Mouse (Mus musculus) CH12.LX (cell line): ENCODE results near the gene Birc6.

Experiments
- BHLHE40 ChIP-seq: IDR thresholded peaks from 2 replicates; pipeline ENCODE4 v1.6.1; 2011; ENCODE audit warnings: mild to moderate bottlenecking, low read depth, low read length, improper control_type of control experiment
- EP300 ChIP-seq: IDR thresholded peaks from 2 replicates; pipeline ENCODE4 v1.6.1; 2011; ENCODE audit warnings: low read length, improper control_type of control experiment
- KAT2A ChIP-seq: IDR thresholded peaks from 2 replicates; pipeline ENCODE4 v1.6.1; 2012; ENCODE audit warnings: low read length, improper control_type of control experiment, inconsistent platforms; ENCODE audit not compliant: insufficient replicate concordance
- MAZ ChIP-seq: IDR thresholded peaks from 2 replicates; pipeline ENCODE4 v1.6.1; 2012; ENCODE audit warnings: low read depth, mild to moderate bottlenecking, inconsistent platforms, low read length, improper control_type of control experiment, moderate library complexity
- MEF2A ChIP-seq: IDR thresholded peaks from 2 replicates; pipeline ENCODE4 v1.6.1; 2014; ENCODE audit warnings: low read depth, mild to moderate bottlenecking, inconsistent platforms, low read length, improper control_type of control experiment, borderline replicate concordance
- MYC ChIP-seq: IDR thresholded peaks from 2 replicates; pipeline ENCODE4 v1.6.1; 2011; ENCODE audit warnings: low read depth, mild to moderate bottlenecking, improper control_type of control experiment, low read length
- POLR2A ChIP-seq: IDR thresholded peaks from 2 replicates; pipeline ENCODE4 v1.6.1; 2011; ENCODE audit warnings: low read depth, mild to moderate bottlenecking, improper control_type of control experiment, low read length
- POLR2AphosphoS2 ChIP-seq: IDR thresholded peaks from 2 replicates; pipeline ENCODE4 v1.6.1; 2011; ENCODE audit warnings: low read depth, low read length, improper control_type of control experiment
- RCOR1 ChIP-seq: conservative IDR thresholded peaks from 2 replicates; pipeline ENCODE4 v1.6.1; 2012; ENCODE audit warnings: low read depth, mild to moderate bottlenecking, inconsistent platforms, low read length, improper control_type of control experiment
- USF2 ChIP-seq: conservative IDR thresholded peaks from 2 replicates; pipeline ENCODE4 v1.6.1; 2011; ENCODE audit warnings: low read depth, low read length, improper control_type of control experiment
- ZMIZ1 ChIP-seq: IDR thresholded peaks from 2 replicates; pipeline ENCODE4 v1.6.1; 2012; ENCODE audit warnings: low read depth, mild to moderate bottlenecking, inconsistent platforms, low read length, improper control_type of control experiment

DNA sequence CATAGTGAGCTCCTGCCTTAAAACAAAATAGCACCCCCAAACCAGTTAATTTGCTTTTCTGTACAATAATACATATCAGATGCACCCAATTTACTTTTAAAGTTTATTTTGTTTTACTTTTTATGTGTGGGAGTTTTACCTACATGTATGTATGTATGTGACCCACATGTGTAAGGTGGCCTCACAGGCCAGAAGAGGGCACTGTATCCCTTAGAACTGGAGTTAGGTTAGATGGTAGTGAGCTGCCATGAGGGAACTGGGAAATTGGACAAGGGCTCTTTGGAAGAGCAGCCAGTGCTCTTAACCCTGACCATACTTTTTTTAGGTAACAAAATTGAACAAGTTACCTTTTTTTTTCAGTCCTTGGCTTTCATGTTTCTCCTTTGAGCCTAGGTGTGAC is 204.8 kb downstream of the Birc6 start:
- TF ChIP-seq MYC (no peak), BHLHE40 (no peak), POLR2A (no peak), KAT2A (no peak), POLR2AphosphoS2 (no peak), EP300 (no peak), RCOR1 (no peak), USF2 (no peak), MEF2A (no peak), ZMIZ1 (no peak), MAZ (no peak)
